Mouse (Mus musculus): ENCODE results near the gene Zwilch.

DNA sequence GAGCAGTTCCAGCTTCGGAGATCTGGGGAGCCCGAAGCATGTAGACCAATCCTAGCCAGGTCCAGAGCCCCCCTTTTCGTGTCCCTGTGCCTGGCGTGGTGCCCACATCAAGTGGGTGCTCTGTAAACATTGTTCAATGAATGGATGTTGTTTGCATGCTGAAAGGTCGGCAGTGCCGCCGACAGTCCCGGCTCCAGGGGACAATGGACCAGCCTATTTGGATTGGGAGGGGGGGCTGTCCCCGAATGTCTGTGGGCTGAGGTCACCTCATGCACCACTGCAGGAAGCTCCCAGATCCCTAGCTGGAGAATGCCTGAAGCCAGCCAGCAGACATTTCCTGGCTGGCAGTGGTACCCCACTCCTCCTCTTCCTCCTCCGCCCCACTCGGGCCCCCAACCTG is 78.8 kb downstream of the Zwilch start:
- TF ChIP-seq ZNF384 (IDR thresholded peaks at IDR 0.05; ENCODE audit: low read depth, low read length): no peak
- no peak for TF ChIP-seq MAFK (IDR thresholded peaks at IDR 0.05; ENCODE audit: insufficient read depth, low read depth, low read length)
- TF ChIP-seq HCFC1 (IDR thresholded peaks at IDR 0.05; ENCODE audit: borderline replicate concordance, insufficient read depth, low read length): no peak
- no peak for TF ChIP-seq ZC3H11A (IDR thresholded peaks at IDR 0.05; ENCODE audit: borderline replicate concordance, low read depth, low read length)
- TF ChIP-seq CHD2 (IDR thresholded peaks at IDR 0.05; ENCODE audit: low read depth, low read length): no peak
